Mouse (Mus musculus) frontal cortex, postnatal 25 days (tissue): ENCODE measurements at regions not wholly inside any gene's neighbourhood (a gene's known extent, or its start where the extent isn't known, plus 50 kb on each side); places are given as distances from the start of the nearest gene placed in this dataset.

Source experiments
- DNase-seq, 2 experiments: peaks; one replicate each; pipeline ENCODE4 v3.0.0; 2022; ENCODE audit warnings: low spot score in 2 of 2

DNA sequence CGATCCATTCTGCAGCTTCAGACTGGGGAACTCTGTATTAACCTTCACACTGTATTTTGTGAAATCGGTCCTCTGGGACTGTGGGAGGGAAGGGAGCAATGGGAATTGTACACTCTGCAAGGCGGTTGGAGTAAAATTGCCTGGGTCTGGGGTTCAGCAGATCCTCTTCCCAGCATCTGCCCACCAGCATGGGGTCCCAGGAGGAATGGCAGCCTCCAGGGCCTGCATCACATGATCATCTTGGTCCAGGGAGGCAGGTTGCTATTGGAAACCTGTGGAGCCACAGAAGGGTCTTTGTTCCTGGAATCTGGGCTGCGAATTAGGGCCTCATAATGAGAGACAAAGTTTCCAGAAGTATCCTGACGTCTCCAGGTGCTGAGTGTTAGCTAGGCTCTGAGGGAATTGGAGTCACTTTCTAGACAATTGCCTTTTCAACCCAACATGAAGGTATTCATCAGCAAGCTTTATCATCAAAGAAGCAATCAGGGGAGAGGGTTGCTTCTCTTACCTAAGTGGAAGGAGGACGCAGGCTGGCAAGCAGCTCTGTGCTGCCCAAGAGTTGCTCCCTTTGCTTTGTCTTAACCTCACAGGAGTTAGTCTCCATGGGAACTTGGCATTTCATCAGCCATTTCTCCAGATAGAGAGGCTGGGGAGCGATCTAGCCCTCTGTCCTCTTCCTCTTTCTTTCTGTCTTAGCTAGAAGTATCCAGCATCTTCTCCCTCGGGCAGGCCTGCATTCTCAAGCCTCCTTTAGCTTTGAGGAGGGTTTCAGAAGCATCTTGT lies 449.7 kb upstream of the Cdh4 start:
- DNase-seq = no peak

DNA sequence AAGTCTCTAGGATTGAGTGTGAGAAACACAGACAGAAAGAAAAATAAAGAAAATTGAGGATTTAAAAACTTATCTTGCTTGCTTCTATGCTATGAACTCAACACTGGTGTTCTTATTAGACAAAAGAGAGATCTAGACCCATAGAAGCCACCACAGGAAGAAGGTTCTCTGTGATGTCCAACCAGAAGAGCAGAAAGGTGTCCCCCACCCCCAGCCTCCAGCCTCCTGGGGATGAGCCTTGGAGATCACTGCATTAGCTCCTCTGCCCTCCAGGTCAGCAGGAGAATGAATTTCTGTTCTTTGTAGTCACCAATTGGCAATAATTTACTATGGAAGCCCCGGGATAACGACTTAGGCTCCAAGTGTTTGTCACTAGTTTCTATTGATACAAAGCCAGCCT lies 444.3 kb upstream of the Cdh4 start:
- DNase-seq = no peak

DNA sequence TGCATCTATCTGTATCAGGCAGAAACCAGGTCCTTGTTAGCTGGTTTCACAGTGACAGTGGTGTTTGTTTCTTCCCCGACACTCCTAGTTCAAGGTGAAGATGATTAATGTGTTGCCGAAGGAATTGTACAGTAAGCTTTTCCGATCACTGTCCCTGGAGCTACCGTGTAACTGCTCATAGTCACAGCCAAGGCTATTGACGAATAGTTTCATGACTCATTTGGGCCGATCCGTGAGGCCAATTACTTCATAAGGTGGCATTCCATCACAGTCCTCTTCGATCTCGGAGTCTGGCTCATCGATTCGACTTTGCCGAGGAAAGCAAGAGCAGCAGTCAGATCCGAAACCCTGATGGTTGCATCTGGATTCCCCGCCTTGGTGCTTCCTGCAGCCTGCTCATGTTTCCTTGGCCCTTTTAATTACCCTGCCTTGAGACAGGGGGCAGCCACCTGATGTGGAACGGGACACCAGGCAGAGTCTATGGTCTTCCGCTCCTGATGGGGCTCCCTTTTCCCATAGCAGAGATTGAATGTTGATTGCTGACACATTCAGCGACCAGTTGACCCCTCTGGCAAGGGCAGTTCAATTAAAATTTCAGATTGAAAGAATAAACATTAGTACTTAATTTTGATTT lies 441.7 kb upstream of the Cdh4 start:
- no peak for DNase-seq

DNA sequence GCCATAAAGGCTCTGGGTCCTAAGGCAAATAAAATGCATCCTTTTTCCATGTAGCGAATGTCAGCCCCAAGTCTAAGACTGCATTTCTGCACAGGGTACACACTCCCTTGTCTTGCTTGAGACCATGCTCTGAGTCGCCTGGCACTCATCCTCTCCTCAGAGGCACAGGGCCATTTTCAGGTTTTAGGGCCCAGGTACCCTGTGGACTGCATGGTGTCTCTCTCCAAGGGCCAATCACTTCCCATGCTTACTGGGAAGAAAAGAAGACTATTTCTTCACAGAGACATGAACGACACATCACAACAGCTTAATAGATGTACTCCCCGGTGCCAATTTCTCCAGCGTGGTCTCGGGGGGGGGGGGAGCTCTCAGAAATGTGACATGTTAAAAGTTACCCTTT lies 434.5 kb upstream of the Cdh4 start:
- no peak for DNase-seq

DNA sequence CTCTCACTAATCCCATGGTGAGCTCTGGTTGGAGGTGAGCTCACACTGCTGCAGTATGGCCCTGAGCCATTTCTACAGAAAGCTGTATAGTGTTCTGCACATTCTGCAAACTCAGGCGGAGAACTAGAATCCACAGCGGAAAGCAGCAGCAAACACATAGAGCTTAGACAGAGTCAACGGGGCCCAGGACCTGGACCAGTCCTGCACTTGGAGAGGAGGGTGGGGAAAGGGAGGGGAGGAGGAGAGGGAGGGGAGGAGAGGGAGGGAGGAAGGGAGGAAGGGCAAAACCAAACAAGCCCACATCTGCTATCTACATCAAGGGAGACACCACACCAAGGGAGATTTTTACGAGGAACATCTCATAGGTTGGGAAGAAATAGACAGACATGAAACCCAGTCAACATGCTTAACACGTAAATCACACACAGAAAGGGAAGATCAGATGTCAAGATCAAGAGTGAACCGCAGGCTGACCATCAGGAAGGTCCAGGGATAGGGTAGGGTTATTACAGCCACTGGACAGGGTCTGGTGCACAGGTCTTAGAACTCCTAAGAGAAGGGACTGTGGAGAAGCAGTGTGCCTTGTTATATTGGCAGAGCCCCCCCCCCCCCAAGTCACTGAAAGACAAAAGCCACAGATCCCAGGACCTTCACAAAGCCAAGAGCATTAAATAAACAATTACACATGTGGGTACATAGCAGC lies 428.2 kb upstream of the Cdh4 start:
- DNase-seq = no peak

DNA sequence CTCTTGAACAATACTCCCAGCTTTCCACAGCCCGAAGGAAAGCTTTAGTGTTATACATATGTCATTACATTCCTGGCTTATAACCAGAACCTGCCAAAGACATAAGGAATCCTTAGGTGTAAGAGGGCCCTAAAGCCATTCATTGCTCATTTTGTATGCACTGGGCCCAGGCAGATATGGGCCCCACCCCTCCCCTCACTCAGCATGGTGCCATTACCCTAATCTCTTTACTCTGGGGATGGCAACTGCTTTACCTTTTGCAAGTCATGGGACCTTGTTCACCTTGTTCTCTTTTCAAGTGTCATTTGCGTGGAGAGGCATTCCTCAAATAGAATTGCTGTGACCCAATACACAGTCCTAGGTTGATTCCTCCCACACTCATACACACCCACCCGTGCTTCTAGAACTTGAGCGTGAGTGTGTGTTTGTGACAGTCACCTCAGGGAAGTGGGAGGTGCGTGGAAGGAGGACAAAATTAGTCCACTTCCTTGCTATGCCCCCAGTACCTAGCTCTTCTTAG lies 419.5 kb upstream of the Cdh4 start:
- no peak for DNase-seq

DNA sequence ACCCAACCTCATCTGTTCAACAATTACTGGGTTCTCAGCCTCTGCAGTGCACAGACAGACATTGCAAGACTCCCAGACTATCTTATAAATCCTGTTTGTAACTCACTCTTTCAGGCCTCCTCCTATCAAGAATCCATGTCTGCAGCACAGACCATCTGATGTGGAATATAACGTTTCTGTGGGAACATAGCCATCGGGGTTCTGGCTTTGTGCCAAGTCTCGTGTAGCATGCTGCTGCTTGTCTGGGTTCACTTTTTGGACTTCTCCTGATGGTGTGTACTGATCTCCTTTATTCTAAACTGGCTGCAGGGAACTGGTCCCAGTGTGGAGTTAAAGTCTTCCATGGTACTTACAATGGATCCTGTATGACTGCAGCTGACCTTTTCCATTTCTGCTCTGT lies 418.0 kb upstream of the Cdh4 start:
- DNase-seq = no peak

DNA sequence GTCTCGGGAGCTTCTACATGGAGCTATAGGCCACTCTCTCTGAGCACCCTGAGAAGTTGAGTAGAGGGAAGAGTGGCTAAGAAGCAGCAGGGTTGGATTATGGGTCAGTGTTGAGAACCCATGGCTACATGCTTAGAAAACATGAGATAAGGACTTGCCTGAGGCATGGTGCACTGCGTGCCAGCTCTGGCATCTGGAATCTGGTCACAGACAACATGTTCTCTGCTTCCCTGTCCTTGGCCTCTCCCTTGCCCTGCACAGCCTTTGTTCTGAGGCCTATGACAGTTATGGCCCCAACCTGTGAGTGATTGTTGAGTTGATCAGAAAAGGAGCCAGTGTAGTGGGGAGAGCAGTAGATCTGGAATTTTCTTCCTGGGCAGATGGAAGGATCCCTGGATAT lies 409.1 kb upstream of the Cdh4 start:
- DNase-seq = no peak

DNA sequence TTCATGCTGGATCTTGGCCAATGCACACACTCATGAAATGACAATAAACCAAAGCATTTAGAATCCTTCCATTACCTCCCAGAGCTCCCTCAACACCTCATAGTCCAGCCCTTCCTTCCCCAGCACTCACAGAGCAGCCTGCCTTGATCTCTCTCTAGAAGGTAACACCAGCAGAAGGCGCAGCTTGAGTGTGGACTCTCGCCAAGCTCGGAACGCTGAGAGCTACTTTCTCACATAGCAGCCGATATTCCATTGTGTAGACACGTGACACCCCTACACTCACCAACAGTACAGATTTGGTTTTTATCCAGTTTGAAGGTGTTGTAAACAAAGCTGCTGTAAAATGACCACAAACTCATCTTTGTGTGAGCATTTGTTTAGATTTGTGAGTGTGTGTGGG lies 406.8 kb upstream of the Cdh4 start:
- DNase-seq = no peak

DNA sequence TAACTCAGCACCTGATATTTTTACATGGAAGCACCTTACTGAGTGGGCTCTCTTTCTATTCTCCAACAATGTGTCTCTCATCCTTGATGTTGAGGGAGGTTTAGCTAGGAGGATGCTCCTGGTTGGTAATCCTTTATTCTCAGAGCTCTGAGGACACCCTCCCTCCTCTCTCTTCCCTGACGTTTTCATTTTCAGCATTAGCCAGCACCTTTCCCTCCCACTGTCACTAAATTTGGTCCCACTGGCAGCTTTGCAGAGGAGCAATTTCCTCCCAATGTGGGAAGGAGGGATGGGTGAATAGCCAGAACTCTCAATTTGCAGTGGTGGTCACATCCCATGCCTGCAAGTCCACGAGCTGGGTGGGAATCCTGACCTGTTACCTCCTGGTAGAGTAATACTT lies 402.5 kb upstream of the Cdh4 start:
- DNase-seq = no peak

DNA sequence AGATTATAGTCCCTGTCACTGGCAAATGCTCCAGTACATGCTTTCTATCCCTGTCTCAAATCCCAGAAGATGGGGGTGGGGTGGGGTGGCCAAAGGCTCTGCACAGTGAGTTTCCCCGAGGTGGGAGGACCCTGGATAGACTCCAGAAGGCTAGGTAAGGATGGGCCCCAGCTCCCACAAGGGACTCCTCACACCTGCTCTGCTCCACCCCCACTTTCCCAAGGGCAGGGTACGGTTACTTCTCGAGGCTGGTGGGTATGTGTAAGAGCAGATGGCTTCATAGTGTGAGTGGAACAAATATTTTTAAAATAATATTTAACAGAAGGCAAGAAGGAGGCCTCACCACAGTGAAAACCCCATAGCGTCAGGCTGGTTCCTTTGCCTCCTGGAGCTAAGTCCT lies 398.6 kb upstream of the Cdh4 start:
- peak in 1 of 2 experiments; percentile 4 for DNase-seq

DNA sequence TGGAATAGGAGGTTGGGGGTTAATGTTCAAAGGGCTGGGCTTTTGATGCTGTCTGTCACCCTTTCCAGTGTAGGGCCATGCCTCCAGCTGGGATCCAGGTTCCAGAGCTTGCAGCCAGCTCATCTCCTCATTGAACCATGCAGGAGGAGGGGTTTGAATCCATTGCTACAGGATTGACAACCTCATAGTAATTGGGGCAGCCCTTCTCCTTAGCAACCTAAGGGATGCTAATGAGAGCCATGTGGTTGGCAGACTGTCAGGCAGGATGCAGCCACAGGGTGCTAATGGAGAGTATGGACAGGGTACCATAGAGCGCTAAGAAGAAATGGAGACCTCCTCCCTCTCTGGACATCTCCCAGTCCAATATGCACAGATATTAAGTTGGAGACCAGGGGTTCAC lies 396.9 kb upstream of the Cdh4 start:
- DNase-seq = no peak

DNA sequence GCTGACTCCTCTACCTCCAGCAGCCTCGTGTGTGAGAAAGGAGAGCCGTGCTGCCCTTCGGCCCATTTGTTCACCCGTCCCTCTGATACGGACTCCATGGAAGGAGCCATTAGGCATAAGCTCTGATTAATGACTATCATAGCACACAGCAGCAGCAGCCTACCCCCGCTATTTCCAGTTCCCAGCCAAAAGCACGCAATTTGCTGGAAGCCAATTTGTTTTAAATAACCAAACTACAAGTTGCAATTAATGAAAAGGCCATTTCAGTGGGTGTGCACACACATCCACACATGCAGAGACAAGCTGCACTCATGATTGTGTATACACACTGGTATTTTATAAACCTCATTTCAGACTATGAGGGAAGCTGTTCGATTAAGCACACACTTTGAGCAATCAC lies 387.8 kb upstream of the Cdh4 start:
- no peak for DNase-seq

DNA sequence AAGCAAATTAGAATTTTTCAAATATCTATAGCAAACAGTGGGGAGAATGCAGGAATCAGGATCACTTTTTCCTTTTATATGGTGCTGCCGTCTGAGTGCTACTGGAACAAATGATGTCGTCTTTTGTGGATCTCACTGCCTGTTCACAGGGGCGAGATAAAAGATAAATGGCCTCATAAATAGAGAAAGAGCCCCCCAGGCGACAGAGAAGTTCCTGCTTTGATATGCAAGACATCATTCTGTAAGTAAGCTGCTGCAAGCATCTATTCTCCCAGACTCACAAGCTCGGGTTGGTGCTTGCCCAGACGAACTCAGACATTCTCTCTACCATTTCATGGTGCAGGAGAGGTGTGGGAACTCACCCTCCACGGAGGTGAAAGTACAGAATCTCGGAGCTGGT lies 377.6 kb upstream of the Cdh4 start:
- DNase-seq = no peak

DNA sequence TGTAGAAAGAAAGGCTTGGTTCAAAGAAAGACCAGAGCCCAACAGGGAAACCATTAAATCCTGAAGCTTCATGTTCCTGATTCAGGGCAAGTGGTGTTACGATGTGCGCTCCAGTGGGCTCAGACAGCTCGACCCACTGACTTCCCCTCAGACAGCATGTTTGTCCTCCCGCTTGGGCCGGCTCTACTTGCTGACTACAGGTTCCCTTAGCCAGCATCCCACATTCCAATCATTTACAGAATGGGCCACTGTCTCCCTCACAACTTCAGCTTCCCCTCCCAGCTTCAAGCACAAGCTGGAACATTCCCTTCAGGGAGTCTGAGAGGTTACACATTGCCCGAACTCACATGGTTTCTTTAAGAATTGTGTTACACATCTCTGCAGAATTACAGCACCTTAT lies 372.7 kb upstream of the Cdh4 start:
- DNase-seq = no peak

DNA sequence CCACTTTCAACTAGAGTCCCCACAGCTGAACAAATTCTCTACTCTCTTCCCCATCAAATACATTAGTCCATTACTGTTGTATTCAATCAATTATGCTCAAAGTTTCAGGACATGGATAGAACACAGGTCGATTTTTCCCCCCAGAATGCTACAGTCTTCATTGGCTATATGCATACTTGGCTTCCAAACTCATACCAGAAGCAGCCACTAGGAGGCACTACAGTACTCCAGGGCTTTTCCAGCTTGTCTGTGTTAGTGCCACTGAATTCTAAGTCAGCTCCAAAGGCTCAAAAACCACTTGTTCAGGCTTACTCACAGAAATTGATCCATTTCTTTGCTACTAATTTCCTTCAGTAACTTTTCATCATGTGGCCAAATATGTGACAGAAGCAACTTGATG lies 371.9 kb upstream of the Cdh4 start:
- DNase-seq = peak; percentile 8 to 23

DNA sequence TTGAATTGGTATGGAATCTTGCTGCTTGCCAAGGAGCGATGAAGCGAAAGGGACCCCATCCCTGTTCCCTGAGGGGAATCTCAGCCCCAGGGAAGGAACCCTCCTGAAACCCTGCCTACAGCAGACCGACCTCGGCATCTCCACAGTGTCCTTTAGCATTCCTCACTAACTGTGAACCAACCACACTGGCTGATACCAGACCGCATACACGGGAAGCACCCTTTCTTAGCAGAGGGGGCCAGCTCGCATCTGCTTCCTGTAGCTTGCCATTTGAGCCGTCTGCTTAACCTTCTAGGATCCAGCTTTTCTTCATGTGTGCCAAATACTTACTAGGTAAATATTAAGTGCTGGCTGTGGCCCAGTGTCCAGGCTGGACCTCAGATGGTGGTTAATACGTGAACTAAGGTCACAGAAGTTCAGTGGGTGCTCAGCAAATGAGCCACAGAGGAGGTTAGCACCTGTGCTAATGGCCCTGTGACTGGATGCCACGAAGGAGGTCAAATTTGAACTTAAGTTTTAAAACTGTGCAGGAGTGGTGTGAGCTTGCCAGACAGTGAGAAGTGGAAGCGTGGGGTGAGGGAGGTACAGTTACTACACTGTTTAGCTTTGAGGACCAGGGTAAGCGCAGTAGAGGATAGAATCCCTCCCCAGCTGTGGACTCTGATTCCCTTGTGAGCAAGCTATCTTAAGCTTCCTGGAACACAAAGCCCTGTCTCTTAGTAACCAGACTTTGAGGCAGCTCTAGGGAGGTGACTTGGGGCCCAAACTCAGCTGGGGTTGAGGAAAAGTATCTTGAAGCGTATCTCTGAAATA lies 361.6 kb upstream of the Cdh4 start:
- no peak for DNase-seq

DNA sequence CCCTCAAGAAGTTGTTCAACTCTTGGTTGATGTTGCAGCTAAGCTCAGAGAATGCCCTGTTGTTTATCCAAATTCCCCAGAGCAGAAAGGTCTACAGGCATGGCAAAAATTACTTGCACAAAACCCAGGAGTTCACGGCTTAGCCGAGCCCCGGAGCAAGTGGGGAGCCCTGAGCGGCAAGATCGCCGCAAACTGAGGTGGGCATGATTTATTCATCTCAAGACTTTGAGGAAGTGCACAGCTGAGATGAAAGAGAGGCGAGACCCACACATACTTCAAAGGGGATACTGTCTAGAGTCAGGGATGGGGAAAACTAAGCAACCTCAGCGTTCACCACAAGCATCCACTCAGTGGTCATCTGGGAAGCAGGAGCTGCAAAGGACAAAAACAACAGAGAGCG lies 355.3 kb upstream of the Cdh4 start:
- no peak for DNase-seq

DNA sequence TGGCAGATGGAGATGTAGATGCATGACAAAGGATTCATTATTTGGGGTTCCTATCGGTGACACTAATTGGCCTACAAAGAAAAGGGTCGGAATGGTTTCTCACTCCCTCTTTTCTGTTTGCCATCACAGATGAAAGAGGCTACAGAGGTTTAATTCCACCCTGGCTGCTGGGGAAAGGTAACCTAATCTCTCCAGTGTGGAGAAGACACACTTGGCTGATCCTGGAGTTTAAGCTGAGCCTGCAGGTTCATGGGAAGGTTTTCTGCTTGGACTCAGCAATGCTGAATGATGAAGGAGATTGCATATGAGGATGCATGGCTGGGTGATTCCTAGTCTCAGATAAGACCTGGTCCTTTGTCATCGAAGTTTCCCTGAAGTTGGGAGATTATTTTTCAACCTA lies 350.8 kb upstream of the Cdh4 start:
- DNase-seq = no peak

DNA sequence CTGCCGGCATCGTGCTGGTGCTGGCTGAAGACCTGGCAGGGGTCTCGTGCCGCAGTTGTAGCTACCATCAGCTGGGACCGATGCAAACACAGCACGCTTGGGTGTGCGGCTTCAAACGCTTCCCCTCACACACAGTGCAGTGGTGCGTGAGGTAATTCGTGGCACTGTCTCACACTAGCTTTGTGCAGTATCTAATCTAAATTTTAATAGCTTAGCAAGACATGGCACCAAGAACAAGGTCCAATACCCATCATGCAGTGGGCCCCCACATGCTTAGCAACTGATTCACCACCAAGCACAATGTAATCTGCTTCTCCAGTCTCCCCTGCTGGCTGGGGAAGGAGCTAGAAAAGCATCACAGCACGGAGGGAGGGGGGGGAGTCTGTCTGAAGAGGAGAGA lies 348.2 kb upstream of the Cdh4 start:
- no peak for DNase-seq

DNA sequence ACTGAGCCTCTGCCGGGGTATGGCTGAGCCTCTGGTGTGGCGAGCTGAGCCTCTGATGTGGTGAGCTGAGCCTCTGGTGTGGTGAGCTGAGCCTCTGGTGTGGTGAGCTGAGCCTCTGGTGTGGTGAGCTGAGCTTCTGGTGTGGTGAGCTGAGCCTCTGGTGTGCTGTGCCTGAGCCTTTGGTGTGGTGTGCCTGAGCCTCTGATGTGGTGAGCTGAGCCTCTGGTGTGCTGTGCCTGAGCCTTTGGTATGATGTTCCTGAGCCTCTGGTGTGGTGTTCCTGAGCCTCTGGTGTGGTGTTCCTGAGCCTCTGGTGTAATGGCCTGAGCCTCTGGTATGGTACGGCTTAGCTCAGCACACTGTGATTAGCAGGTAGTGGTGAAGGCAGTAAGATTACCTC lies 346.2 kb upstream of the Cdh4 start:
- no peak for DNase-seq

DNA sequence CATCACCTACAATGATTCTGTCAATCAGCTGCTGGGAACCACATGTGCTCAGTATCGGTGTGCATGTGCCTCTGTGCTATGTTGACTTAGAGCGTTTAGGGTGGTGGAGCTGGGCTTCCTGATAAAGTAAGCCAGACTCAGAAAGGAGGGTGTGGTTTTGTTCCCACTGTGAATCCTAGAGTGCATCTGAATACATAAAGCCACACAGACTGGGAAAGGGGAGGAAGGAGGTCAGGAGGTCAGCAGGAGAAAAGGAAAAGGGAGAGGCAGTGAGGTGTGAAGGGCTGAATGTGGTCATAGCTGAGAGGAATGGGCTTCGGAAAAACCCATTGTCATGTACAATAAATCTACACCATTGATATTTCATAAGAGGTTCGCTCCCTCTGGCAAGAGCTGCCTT lies 345.4 kb upstream of the Cdh4 start:
- no peak for DNase-seq
